Mouse (Mus musculus) effector memory CD4-positive, alpha-beta T cell, adult 5 months (primary cell): ENCODE measurements around the gene Paqr9. TPM values are rescaled to one million over a fixed set of nuclear protein-coding genes. Genes with fewer than 3 reads are reported as not detected.

Experiments
- polyA plus RNA-seq: library from polyadenylated mRNA; unstranded; fragments of 100-300 nt; shearing (Covaris generic); gene quantifications from one replicate; pipeline ENCODE4 v1.2.1, GENCODE M21; 2017

Paqr9 gene
- polyA plus RNA-seq = 0.07 TPM

DNA sequence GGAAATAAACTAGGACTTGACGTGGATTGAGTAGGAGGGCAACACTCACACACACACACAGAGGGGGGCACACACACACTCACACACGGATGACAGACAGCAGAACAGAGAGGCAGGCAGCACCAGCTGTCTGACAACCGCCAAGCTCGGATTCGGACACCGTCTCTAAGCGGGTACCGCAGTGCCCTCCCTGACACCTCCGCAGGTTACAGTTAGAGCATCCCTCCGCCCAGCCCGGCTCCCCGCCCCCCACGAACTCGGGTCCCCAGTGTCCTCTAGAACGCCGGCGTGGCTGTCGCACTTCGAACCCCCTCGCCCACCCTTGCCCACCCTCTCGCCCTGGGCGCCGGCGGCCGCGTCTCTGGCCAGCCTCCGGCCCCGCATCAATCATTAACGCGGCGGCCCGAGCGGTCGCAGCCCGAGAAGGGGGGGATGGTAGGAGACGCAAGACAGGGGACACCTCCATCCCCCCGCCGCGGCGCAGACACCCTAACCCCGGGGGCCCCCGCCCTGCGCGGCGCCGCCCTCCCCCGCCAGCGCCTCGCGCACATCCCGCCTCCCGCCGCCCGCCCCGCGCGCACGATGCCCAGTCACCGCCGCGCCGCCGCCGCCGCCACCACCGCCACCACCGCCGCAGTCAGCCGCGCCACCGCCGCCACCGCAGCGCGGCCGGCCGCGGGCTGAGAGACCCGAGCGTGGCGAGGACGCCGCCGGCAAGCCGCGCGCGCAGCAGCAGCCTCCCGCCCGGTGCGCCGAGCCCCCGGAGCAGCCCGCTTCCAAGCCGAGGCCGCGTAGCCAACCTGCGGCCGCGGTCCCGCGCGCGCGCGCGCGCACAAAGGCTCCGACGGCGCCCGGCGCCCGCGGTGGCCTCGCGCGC is at the start of gene Paqr9:
Gene Paqr9, plus strand, starts transcription at position 599 of the 877 bp plus-strand sequence.

DNA sequence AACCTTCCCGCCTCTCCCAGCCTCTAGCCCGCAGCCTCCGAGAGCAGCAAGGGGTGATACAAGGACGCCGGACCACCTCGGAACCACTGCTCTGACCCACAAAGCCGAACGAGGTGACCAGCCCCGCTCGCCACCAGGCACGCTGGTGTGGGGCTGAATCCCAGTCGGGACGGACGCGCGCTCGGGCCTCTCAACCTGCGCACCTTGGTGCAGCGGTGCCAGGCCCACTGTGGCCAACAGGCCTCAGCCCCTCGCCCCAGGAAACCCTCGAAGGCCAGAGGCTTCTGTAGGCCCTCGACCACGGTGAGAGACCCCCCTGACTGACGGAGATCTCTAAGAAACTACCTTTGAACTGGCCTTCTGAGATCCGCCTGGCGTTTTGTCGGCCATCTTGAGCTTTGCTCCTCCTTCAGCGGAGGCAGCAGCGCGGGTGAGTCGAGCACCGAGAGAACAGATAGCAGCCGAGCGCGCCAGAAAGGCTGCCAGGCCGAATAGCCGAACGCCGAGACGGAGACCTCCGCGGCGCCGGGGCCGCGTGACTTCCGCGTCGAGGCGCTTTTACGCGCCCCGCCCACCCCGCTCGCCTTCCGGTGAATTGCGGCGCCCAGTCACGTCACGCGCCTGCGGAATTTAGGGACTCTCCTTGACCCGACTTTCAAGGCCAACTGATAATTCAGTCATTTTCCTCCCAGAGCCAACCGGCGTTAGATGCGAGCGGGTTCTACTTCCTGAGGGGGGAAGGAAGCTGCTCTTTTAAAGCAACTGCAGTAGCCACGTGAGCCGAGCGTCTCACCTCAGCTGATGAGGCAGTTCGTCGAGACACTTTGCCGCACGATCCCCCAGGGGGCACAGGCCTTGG is 47.8 kb upstream of the Paqr9 start, which contains the start of gene U2surp:
Gene U2surp, minus strand, starts transcription at position 525 of the 859 bp plus-strand sequence.

Other genes starting within 250 kb of the Paqr9 start
- 7.9 TPM for gene Chst2, start 152.9 kb upstream of the Paqr9 start, polyA plus RNA-seq
- 144 TPM for gene U2surp, start 47.7 kb upstream of the Paqr9 start, polyA plus RNA-seq
- gene Pcolce2, start 77.9 kb downstream of the Paqr9 start, polyA plus RNA-seq = 0.17 TPM
- gene Trpc1, start 190.7 kb downstream of the Paqr9 start, polyA plus RNA-seq = 2.6 TPM